In the genomic region with DNA sequence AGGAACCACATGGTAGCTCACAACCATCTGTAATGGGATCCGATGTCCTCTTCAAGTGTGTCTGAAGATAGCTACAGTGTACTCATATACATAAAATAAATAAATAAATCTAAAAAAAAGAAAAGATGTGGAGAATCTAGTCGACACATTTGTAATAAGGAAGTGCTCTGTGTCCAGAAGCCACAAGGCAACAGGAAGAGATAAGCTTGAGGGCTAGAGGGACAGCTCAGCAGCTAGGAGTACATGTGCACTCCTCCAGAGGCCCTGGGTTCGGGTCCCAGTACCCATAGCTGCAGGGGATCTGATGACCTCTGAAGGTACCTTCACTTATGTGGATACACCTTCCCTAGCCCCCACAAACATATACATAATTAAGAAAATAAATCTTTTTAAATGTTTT, we compare ENCODE assay signal across 26 mouse cellular contexts. TPM values are rescaled to one million over a fixed set of nuclear protein-coding genes. Genes with fewer than 3 reads are reported as not detected.
A peak's percentile ranks its signal among the peaks of the same experiment; 100 is the strongest.
DNase-seq lines count a peak whose midpoint lies in the region; ATAC-seq and TF ChIP-seq lines count a peak whose summit lies in the region.
"Had no signal": no experiment of that assay in that cellular context is flagged by ENCODE, and none has a peak within 500 bp of the region (broad histone marks: within the 10 kb centered on the region; RNA-seq: fewer than 3 reads in every experiment).

No protein-coding gene starts in this region.

- TF ChIP-seq RAD21 in MEL (IDR thresholded peaks at IDR 0.05; ENCODE audit: low read depth, low read length) = no peak

- no peaks in the 10 kb centered on the region for H3K9me3 ChIP-seq in MEL (replicated peaks; ENCODE audit: insufficient read depth, low read length)
- H3K9me3 ChIP-seq: embryonic facial prominence, embryonic 13.5 days; embryonic facial prominence, embryonic 15.5 days; forebrain, embryonic 12.5 days; G1E had no signal

- TF ChIP-seq POLR2A in MEL (IDR thresholded peaks at IDR 0.05; ENCODE audit: control insufficient read depth in 1 of 2, insufficient read depth in 1 of 2, low read depth in 1 of 2, low read length in 2 of 2, poor library complexity in 1 of 2) = no peak

- peaks cover 0 to 18% of the 10 kb centered on the region in 2 experiments; a peak in 2 of 4 replicates for H3K4me1 ChIP-seq in MEL (ENCODE audit: control insufficient read depth in 1 of 2, insufficient read depth in 2 of 2, low read length in 2 of 2)
- H3K4me1 ChIP-seq: embryonic facial prominence, embryonic 15.5 days; forebrain, embryonic 10.5 days; forebrain, embryonic 12.5 days had no signal

- no peak overlapping the region for H3K27ac ChIP-seq in MEL (ENCODE audit: control insufficient read depth, low read depth, low read length)
- H3K27ac ChIP-seq: embryonic facial prominence, embryonic 13.5 days; embryonic facial prominence, embryonic 15.5 days; forebrain, embryonic 10.5 days; forebrain, embryonic 12.5 days had no signal

- peak; percentile 31 to 69; a peak in 3 of 4 replicates for TF ChIP-seq EP300 in MEL (IDR thresholded peaks at IDR 0.05; ENCODE audit: low read depth in 1 of 2, low read length in 2 of 2)

- no peak overlapping the region for H3K4me3 ChIP-seq in MEL (ENCODE audit: control insufficient read depth in 1 of 2, insufficient read depth in 1 of 2, low read depth in 2 of 2, low read length in 2 of 2)
- H3K4me3 ChIP-seq: embryonic facial prominence, embryonic 13.5 days; embryonic facial prominence, embryonic 15.5 days; erythroblast, embryonic 14.5 days; forebrain, embryonic 10.5 days; forebrain, embryonic 12.5 days had no signal

- ATAC-seq in granulocyte monocyte progenitor cell, adult 5-6 weeks (replicated peaks; ENCODE audit: poor library complexity, severe bottlenecking) = 0 out of 2 replicates have a peak, but pooled peaks have one; percentile 24
- ATAC-seq: CD4-positive, CD25-positive, alpha-beta regulatory T cell, adult 4 months; forebrain, embryonic 14.5 days; forebrain, embryonic 16.5 days had no signal

- no peak for TF ChIP-seq CTCF in MEL (IDR thresholded peaks at IDR 0.05 in 2 of 3, conservative IDR thresholded peaks at IDR 0.05 in 1 of 3; ENCODE audit: control insufficient read depth in 1 of 3, insufficient read depth in 1 of 3, low read depth in 2 of 3, low read length in 3 of 3, poor library complexity in 1 of 3, severe bottlenecking in 1 of 3)

- H3K79me2 ChIP-seq in MEL (ENCODE audit: control insufficient read depth, insufficient read depth, low read length, poor library complexity) = no peaks in the 10 kb centered on the region

- no peaks in the 10 kb centered on the region; a peak in 2 of 4 replicates for H3K27me3 ChIP-seq in MEL (ENCODE audit: control insufficient read depth in 1 of 2, insufficient read depth in 2 of 2, low read length in 2 of 2)
- H3K27me3 ChIP-seq: CH12.LX; embryonic facial prominence, embryonic 15.5 days; forebrain, embryonic 12.5 days had no signal

- H3K9ac ChIP-seq in MEL (ENCODE audit: control insufficient read depth, low read depth, low read length, poor library complexity, severe bottlenecking) = no peak overlapping the region
- H3K9ac ChIP-seq: embryonic facial prominence, embryonic 13.5 days; embryonic facial prominence, embryonic 15.5 days; forebrain, embryonic 12.5 days had no signal

- DNase-seq in MEL (ENCODE audit: low read depth, low spot score) = peak; percentile 51
- DNase-seq in liver = no peak
- DNase-seq in frontal cortex, postnatal 14 days (ENCODE audit: low spot score in 2 of 2) = no peak
- DNase-seq in cerebellum, adult 9-10 months = no peak
- DNase-seq: adrenal gland, adult 2 months; adrenal gland, postnatal 10 days; adrenal gland, postnatal 25 days; B cell, adult 2 months; cerebellum, adult 11 months; cerebellum, adult 18-20 months; cerebellum, adult 8-10 months; cerebellum, postnatal 10 days; cerebellum, postnatal 25 days; embryo, embryonic 11 days had no signal

- peaks cover 0 to 8% of the 10 kb centered on the region in 2 experiments; a peak in 2 of 4 replicates for H3K36me3 ChIP-seq in MEL (ENCODE audit: control insufficient read depth in 1 of 2, insufficient read depth in 2 of 2, low read length in 2 of 2)
- H3K36me3 ChIP-seq: embryonic facial prominence, embryonic 13.5 days; embryonic facial prominence, embryonic 15.5 days; forebrain, embryonic 10.5 days; forebrain, embryonic 12.5 days; G1E had no signal

TF ChIP-seq in MEL, 35 proteins besides CTCF, POLR2A, EP300 and RAD21:
- TF ChIP-seq ELF1 (IDR thresholded peaks at IDR 0.05; ENCODE audit: low read depth, low read length) (no peak), TBP (IDR thresholded peaks at IDR 0.05; ENCODE audit: low read depth, low read length) (peak; percentile 76; the same call in 1 of the 2 replicates), CHD2 (IDR thresholded peaks at IDR 0.05; ENCODE audit: low read length) (no peak), MAX (IDR thresholded peaks at IDR 0.05; ENCODE audit: low read length) (no peak), JUND (IDR thresholded peaks at IDR 0.05; ENCODE audit: low read depth, low read length) (no peak), MYB (IDR thresholded peaks at IDR 0.05; ENCODE audit: low read depth, low read length) (no peak), MEF2A (IDR thresholded peaks at IDR 0.05; ENCODE audit: extremely low read depth, insufficient replicate concordance, low read depth, low read length, poor library complexity, severe bottlenecking) (no peak), NRF1 (IDR thresholded peaks at IDR 0.05; ENCODE audit: insufficient read depth, low read depth, low read length, poor library complexity, severe bottlenecking) (no peak), HCFC1 (IDR thresholded peaks at IDR 0.05; ENCODE audit: low read depth, low read length) (no peak), MAZ (IDR thresholded peaks at IDR 0.05; ENCODE audit: low read depth, low read length) (no peak), KAT2A (conservative IDR thresholded peaks at IDR 0.05; ENCODE audit: low read depth, low read length) (no peak), SMC3 (IDR thresholded peaks at IDR 0.05; ENCODE audit: low read depth, low read length) (no peak), MAFK (IDR thresholded peaks at IDR 0.05; ENCODE audit: borderline replicate concordance, low read depth, low read length) (no peak), MYC (IDR thresholded peaks at IDR 0.05; ENCODE audit: low read depth, low read length) (0 out of 2 replicates have a peak, but pooled peaks have one; percentile 41), UBTF (IDR thresholded peaks at IDR 0.05; ENCODE audit: borderline replicate concordance, insufficient read depth, low read depth, low read length) (no peak), BHLHE40 (IDR thresholded peaks at IDR 0.05; ENCODE audit: borderline replicate concordance, low read depth, low read length) (no peak), ZKSCAN1 (IDR thresholded peaks at IDR 0.05; ENCODE audit: low read depth, low read length) (no peak), ZMIZ1 (IDR thresholded peaks at IDR 0.05; ENCODE audit: low read depth, low read length) (no peak), GATA1 (IDR thresholded peaks at IDR 0.05; ENCODE audit: low read depth, low read length) (peak; percentile 74), GABPA (IDR thresholded peaks at IDR 0.05; ENCODE audit: low read depth, low read length) (no peak), SIN3A (IDR thresholded peaks at IDR 0.05; ENCODE audit: low read length) (no peak), ETS1 (IDR thresholded peaks at IDR 0.05; ENCODE audit: low read depth, low read length) (no peak), USF2 (IDR thresholded peaks at IDR 0.05; ENCODE audit: borderline replicate concordance in 1 of 2, insufficient read depth in 1 of 2, low read depth in 1 of 2, low read length in 2 of 2) (no peak), E2F4 (IDR thresholded peaks at IDR 0.05; ENCODE audit: borderline replicate concordance, low read depth, low read length) (no peak), TCF12 (IDR thresholded peaks at IDR 0.05; ENCODE audit: low read depth, low read length) (no peak), ZNF384 (IDR thresholded peaks at IDR 0.05; ENCODE audit: low read depth, low read length) (no peak), TAL1 (IDR thresholded peaks at IDR 0.05; ENCODE audit: low read length) (peak; percentile 41), POLR2AphosphoS5 (IDR thresholded peaks at IDR 0.05; ENCODE audit: borderline replicate concordance, low read depth, low read length) (no peak), MXI1 (IDR thresholded peaks at IDR 0.05; ENCODE audit: low read depth, low read length) (no peak)
TF ChIP-seq in MEL: peak in this region for 4.

RNA-seq across cellular contexts. Expression of a gene that starts 11.1 kb away (rescaled TPM):
- not detected in 2 replicates for total RNA-seq in MEL (2012; rRNA removed)
- polyA plus RNA-seq in MEL (2012; ENCODE audit: insufficient read depth in 1 of 2, insufficient read length in 2 of 2, low read depth in 1 of 2, low replicate concordance in 2 of 2, missing spikeins in 1 of 2) = not detected
- not detected in 2 replicates for total RNA-seq in granulocyte monocyte progenitor cell, adult 5-6 weeks (2014; fragmentation: Nextera tagmentation)
- not detected in 2 replicates for total RNA-seq in granulocyte monocyte progenitor cell, adult 5-6 weeks (2017)
- total RNA-seq: CH12.LX had no signal
- polyA plus RNA-seq: CD4-positive, CD25-positive, alpha-beta regulatory T cell, adult 4 months; embryonic facial prominence, embryonic 11.5 days; erythroblast, embryonic 14.5 days; forebrain, embryonic 10.5 days; G1E had no signal

RNA-seq across cellular contexts. Expression of a gene that starts 22.3 kb away (rescaled TPM):
- 128 and 183 TPM in 2 replicates for total RNA-seq in MEL (2012; rRNA removed)
- polyA plus RNA-seq in MEL (2012; ENCODE audit: insufficient read depth in 1 of 2, insufficient read length in 2 of 2, low read depth in 1 of 2, low replicate concordance in 2 of 2, missing spikeins in 1 of 2) = 100 to 1,000 TPM in 1 of 2 experiments, not detected in 1; 125 TPM
- total RNA-seq in granulocyte monocyte progenitor cell, adult 5-6 weeks (2014; fragmentation: Nextera tagmentation) = 48.7 and 53.2 TPM in 2 replicates
- 27.8 and 28.4 TPM in 2 replicates for total RNA-seq in granulocyte monocyte progenitor cell, adult 5-6 weeks (2017)

RNA-seq across cellular contexts. Expression of a gene that starts 30.8 kb away (rescaled TPM):
- 31.4 and 35.5 TPM in 2 replicates for total RNA-seq in MEL (2012; rRNA removed)
- 10 to 100 TPM in 1 of 2 experiments, not detected in 1; 48.0 TPM for polyA plus RNA-seq in MEL (2012; ENCODE audit: insufficient read depth in 1 of 2, insufficient read length in 2 of 2, low read depth in 1 of 2, low replicate concordance in 2 of 2, missing spikeins in 1 of 2)
- total RNA-seq in granulocyte monocyte progenitor cell, adult 5-6 weeks (2014; fragmentation: Nextera tagmentation) = 18.0 and 23.5 TPM in 2 replicates
- 29.5 and 29.8 TPM in 2 replicates for total RNA-seq in granulocyte monocyte progenitor cell, adult 5-6 weeks (2017)

RNA-seq across cellular contexts. Expression of a gene that starts 53.1 kb away (rescaled TPM):
- 3.5 and 6.4 TPM in 2 replicates for total RNA-seq in MEL (2012; rRNA removed)
- polyA plus RNA-seq in MEL (2012; ENCODE audit: insufficient read depth in 1 of 2, insufficient read length in 2 of 2, low read depth in 1 of 2, low replicate concordance in 2 of 2, missing spikeins in 1 of 2) = 1 to 10 TPM in 1 of 2 experiments, not detected in 1; 5.1 TPM
- total RNA-seq in granulocyte monocyte progenitor cell, adult 5-6 weeks (2014; fragmentation: Nextera tagmentation) = 1.5 TPM in 1 of 2 replicates, not detected in the other
- 0.47 TPM in 1 of 2 replicates, not detected in the other for total RNA-seq in granulocyte monocyte progenitor cell, adult 5-6 weeks (2017)
- total RNA-seq: CH12.LX, G1E had no signal
- polyA plus RNA-seq: CD4-positive, CD25-positive, alpha-beta regulatory T cell, adult 4 months; G1E had no signal
